Mouse (Mus musculus): ENCODE data around the gene Atl1. TPM values are rescaled to one million over a fixed set of nuclear protein-coding genes. Genes with fewer than 3 reads are reported as not detected.

The Atl1 gene
- 1.7 and 2.4 TPM in 2 replicates for polyA plus RNA-seq (2012; rRNA removed)

GRCm38 (mm10) chr12:69892371-69893251 lies at the start of gene Atl1, which contains the start of gene Map4k5:
Gene Atl1, plus strand, starts transcription at chr12:69892614.
Gene Map4k5, minus strand, starts transcription at chr12:69893200.

GRCm38 (mm10) chr12:69986786-69987497 lies 94.5 kb downstream of the Atl1 start, which contains the start of gene Sav1:
Gene Sav1, minus strand, starts transcription at chr12:69987002.

Other genes with a start within 250 kb of the Atl1 start
- 9.1 and 15.8 TPM in 2 replicates for gene Sos2, start 210.8 kb upstream of the Atl1 start, polyA plus RNA-seq (2012; rRNA removed)
- gene L2hgdh, start 167.7 kb upstream of the Atl1 start, polyA plus RNA-seq (2012; rRNA removed) = 7.0 and 8.4 TPM in 2 replicates
- 18.3 and 19.4 TPM in 2 replicates for gene Atp5s, start 167.7 kb upstream of the Atl1 start, polyA plus RNA-seq (2012; rRNA removed)
- gene Cdkl1, start 101.3 kb upstream of the Atl1 start, polyA plus RNA-seq (2012; rRNA removed) = 10.3 and 11.3 TPM in 2 replicates
- gene Map4k5, start 586 bp downstream of the Atl1 start, polyA plus RNA-seq (2012; rRNA removed) = 22.5 and 38.1 TPM in 2 replicates
- 14.7 and 16.0 TPM in 2 replicates for gene Sav1, start 94.4 kb downstream of the Atl1 start, polyA plus RNA-seq (2012; rRNA removed)
- 9.0 and 12.4 TPM in 2 replicates for gene Nin, start 221.1 kb downstream of the Atl1 start, polyA plus RNA-seq (2012; rRNA removed)

All from ovary, adult 2 months (tissue).